Mouse (Mus musculus): Measurements from ENCODE around the gene Tmem190. TPM values are rescaled to one million over a fixed set of nuclear protein-coding genes. Genes with fewer than 3 reads are reported as not detected.
"Not testable (repeated sequence)": the region's sequence is repeated elsewhere in the genome, so short reads cannot be mapped to it uniquely, and the experiment has no call there.

Gene Tmem190
- polyA plus RNA-seq, 1 experiment from 2014 or later, result not detected

DNA sequence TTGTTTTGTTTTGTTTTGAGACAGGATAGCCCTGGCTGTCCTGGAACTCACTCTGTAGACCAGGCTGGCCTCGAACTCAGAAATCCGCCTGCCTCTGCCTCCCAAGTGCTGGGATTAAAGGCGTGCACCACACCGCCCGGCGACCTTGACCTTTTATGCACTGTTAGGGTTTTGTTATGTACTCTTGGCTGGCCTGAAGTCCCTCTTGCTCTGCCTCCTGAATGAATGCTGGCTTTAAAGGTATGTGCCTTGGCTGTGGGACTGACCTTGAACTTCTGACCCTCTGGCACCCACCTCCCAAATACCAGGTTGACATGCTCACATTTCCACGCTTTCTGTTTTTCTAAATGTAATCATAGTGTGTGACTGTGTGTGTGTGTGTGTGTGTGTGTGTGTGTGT lies 38.2 kb downstream of the Tmem190 start:
- WGBS, result 93% methylated on average over 7 of the region's 7 CpGs
- H3K27ac ChIP-seq (ENCODE audit: low read depth, low read length); H3K27me3 ChIP-seq (ENCODE audit: control insufficient read depth, insufficient read depth, low read length); H3K4me3 ChIP-seq (ENCODE audit: low read depth, low read length); H3K9ac ChIP-seq (ENCODE audit: low read length); DNase-seq (ENCODE audit: low spot score, missing footprints); H3K4me1 ChIP-seq (ENCODE audit: control insufficient read depth, insufficient read depth, low read length); H3K9me3 ChIP-seq (ENCODE audit: control insufficient read depth, low read length); H3K36me3 ChIP-seq (ENCODE audit: control insufficient read depth, insufficient read depth, low read length); H3K4me2 ChIP-seq; ATAC-seq (ENCODE audit: low FRiP score): not testable (repeated sequence)

DNA sequence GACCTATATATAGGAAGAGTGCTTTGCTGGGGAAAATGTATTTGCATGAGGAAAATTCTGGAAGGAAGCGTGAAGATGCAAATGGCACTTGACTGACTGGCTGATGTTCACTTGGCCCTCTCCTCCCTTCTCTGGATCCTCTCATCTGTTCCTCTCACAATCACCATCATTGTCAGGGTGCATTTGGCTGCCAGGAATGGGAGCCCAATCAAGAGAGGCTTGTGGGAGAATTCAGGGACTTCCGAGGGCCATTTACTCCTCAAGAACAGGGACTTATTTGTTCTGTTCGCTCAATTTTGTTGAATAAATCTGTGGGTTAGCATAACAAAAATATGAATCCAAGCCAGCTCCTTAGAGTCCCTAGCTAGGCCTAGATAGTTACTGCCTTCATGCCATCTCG lies 39.0 kb downstream of the Tmem190 start:
- no peaks in the 10 kb centered on the region for H3K36me3 ChIP-seq (ENCODE audit: control insufficient read depth, insufficient read depth, low read length)
- 75% methylated on average over 4 of the region's 4 CpGs for WGBS
- H3K4me3 ChIP-seq (ENCODE audit: low read depth, low read length), result no peak overlapping the region
- DNase-seq (ENCODE audit: low spot score, missing footprints) (no peak), ATAC-seq (ENCODE audit: low FRiP score) (no peak)
- H3K9ac ChIP-seq (ENCODE audit: low read length), result no peak overlapping the region
- no peaks in the 10 kb centered on the region for H3K4me1 ChIP-seq (ENCODE audit: control insufficient read depth, insufficient read depth, low read length)
- no peak overlapping the region for H3K27ac ChIP-seq (ENCODE audit: low read depth, low read length)
- no peak overlapping the region for H3K4me2 ChIP-seq
- no peaks in the 10 kb centered on the region for H3K9me3 ChIP-seq (ENCODE audit: control insufficient read depth, low read length)
- no peaks in the 10 kb centered on the region for H3K27me3 ChIP-seq (ENCODE audit: control insufficient read depth, insufficient read depth, low read length)

DNA sequence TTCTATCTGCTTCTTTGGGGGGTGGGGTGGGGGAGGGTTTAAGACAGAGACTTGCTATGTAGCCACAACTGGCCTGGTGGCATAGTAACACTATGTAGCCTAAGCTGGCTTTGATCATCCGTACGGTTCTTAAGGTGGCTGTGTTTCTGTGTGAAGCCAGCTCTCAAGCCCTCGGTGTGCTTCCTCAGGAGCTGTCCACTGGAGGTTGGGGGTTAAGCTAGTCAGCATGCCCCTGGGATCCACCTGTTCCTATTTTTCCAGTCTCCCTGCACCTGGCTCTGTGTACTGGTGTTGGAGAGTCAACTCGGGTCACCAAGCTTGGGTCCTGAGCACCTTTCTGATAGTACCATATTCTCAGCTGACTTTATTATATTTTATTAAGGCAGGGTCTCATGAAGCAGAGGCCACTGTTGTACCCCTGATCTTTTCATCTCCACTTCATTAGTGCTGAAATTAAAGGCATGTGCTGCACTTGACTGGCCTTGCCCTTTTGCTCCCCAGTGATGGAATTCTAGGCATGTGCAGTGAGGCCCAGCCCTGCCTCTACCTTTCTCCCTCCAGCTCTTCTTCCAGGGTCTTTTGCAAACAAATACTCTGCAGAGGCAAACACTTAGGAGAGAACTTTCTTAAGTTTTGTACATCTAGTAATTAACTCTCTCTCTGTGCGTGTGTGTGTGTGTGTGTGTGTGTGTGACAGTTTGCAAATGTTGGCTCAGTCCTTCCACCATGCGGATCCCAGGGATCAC lies 39.6 kb downstream of the Tmem190 start:
- no peaks in the 10 kb centered on the region for H3K27me3 ChIP-seq (ENCODE audit: control insufficient read depth, insufficient read depth, low read length)
- ATAC-seq (ENCODE audit: low FRiP score) (no peak), DNase-seq (ENCODE audit: low spot score, missing footprints) (no peak)
- H3K36me3 ChIP-seq (ENCODE audit: control insufficient read depth, insufficient read depth, low read length), result no peaks in the 10 kb centered on the region
- no peak overlapping the region for H3K4me2 ChIP-seq
- no peak overlapping the region for H3K27ac ChIP-seq (ENCODE audit: low read depth, low read length)
- H3K9ac ChIP-seq (ENCODE audit: low read length), result no peak overlapping the region
- no peaks in the 10 kb centered on the region for H3K4me1 ChIP-seq (ENCODE audit: control insufficient read depth, insufficient read depth, low read length)
- H3K9me3 ChIP-seq (ENCODE audit: control insufficient read depth, low read length), result no peaks in the 10 kb centered on the region
- 75% methylated on average over 6 of the region's 6 CpGs for WGBS
- no peak overlapping the region for H3K4me3 ChIP-seq (ENCODE audit: low read depth, low read length)

DNA sequence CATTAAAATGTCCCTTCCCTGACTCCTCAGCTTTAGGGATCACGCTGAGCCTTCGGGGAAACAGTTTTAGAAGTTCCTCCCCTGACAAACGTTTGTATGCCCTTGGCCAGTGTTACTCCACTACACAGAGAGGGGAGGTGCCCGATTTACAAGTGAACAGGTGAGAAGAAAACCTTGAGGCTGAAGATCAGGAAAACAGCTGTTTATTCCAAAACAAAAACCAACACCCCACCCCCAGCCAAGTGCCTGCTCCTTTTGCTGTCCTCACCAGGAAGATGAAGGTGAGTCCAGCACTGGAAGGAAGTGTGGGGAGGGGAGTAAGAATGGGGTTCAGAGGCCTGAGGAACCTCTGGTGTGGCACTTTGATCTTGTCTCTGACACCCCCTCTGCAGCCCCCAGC lies 42.6 kb downstream of the Tmem190 start:
- 50% methylated on average over 4 of the region's 4 CpGs for WGBS

DNA sequence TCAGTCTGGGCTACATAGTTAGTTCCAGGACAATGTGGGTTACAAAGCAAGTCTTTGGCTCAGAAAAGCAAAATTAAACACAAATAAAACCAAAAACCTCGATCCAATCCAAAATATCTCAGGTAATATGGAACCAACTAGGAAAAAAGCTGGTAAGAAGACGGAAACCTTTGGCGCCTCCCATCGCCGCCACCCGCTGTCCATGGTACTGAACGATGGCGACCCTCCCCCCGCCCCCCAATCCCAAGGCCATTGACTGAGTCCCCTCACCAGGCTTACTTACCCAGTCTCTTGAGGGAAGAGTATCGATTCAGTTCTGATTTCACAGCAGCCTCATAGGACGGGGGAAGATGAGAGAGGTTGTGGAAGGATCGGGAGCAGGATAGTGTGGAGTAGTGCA lies 47.7 kb downstream of the Tmem190 start:
- peak; percentile 81 for DNase-seq (ENCODE audit: low spot score, missing footprints)
- H3K4me2 ChIP-seq, result no peak overlapping the region
- H3K9me3 ChIP-seq (ENCODE audit: control insufficient read depth, low read length), result no peaks in the 10 kb centered on the region
- 11% methylated on average over 12 of the region's 12 CpGs for WGBS
- H3K4me1 ChIP-seq (ENCODE audit: control insufficient read depth, insufficient read depth, low read length), result no peaks in the 10 kb centered on the region
- H3K9ac ChIP-seq (ENCODE audit: low read length), result no peak overlapping the region
- no peak overlapping the region for H3K27ac ChIP-seq (ENCODE audit: low read depth, low read length)
- no peaks in the 10 kb centered on the region for H3K36me3 ChIP-seq (ENCODE audit: control insufficient read depth, insufficient read depth, low read length)
- peak; percentile 45; the same call in 1 of the 2 replicates for ATAC-seq (ENCODE audit: low FRiP score)
- peaks cover 5% of the 10 kb centered on the region; the same call in 1 of the 2 replicates for H3K27me3 ChIP-seq (ENCODE audit: control insufficient read depth, insufficient read depth, low read length)
- no peak overlapping the region for H3K4me3 ChIP-seq (ENCODE audit: low read depth, low read length)

More for the DNA sequence above, 42.6 kb downstream of the Tmem190 start:
- H3K27me3 ChIP-seq (ENCODE audit: control insufficient read depth, insufficient read depth, low read length), result no peaks in the 10 kb centered on the region
- H3K27ac ChIP-seq (ENCODE audit: low read depth, low read length), result no peak overlapping the region
- H3K9me3 ChIP-seq (ENCODE audit: control insufficient read depth, low read length), result no peaks in the 10 kb centered on the region
- ATAC-seq (ENCODE audit: low FRiP score) (no peak), DNase-seq (ENCODE audit: low spot score, missing footprints) (no peak)
- H3K4me2 ChIP-seq, result no peak overlapping the region
- no peaks in the 10 kb centered on the region for H3K4me1 ChIP-seq (ENCODE audit: control insufficient read depth, insufficient read depth, low read length)
- H3K9ac ChIP-seq (ENCODE audit: low read length), result no peak overlapping the region
- H3K36me3 ChIP-seq (ENCODE audit: control insufficient read depth, insufficient read depth, low read length), result no peaks in the 10 kb centered on the region
- no peak overlapping the region for H3K4me3 ChIP-seq (ENCODE audit: low read depth, low read length)

Other genes starting within 250 kb of the Tmem190 start
- gene Syt5, start 235.4 kb upstream of the Tmem190 start, polyA plus RNA-seq (2014; fragmentation: Nextera tagmentation; extraction: Ambion mirVana), result 10.4 and 10.5 TPM in 2 replicates
- gene Ptprh, start 178.9 kb upstream of the Tmem190 start, polyA plus RNA-seq (2014; fragmentation: Nextera tagmentation; extraction: Ambion mirVana), result not detected in 2 replicates
- 2.4 and 3.6 TPM in 2 replicates for gene Tmem86b, start 151.5 kb upstream of the Tmem190 start, polyA plus RNA-seq (2014; fragmentation: Nextera tagmentation; extraction: Ambion mirVana)
- gene Ppp6r1, start 123.9 kb upstream of the Tmem190 start, polyA plus RNA-seq (2014; fragmentation: Nextera tagmentation; extraction: Ambion mirVana), result 4.4 and 6.1 TPM in 2 replicates
- gene Hspbp1, start 97.9 kb upstream of the Tmem190 start, polyA plus RNA-seq (2014; fragmentation: Nextera tagmentation; extraction: Ambion mirVana), result 111 and 113 TPM in 2 replicates
- gene Brsk1, start 92.3 kb upstream of the Tmem190 start, polyA plus RNA-seq (2014; fragmentation: Nextera tagmentation; extraction: Ambion mirVana), result 2.3 and 3.2 TPM in 2 replicates
- not detected in 2 replicates for gene Tmem150b, start 57.7 kb upstream of the Tmem190 start, polyA plus RNA-seq (2014; fragmentation: Nextera tagmentation; extraction: Ambion mirVana)
- 65.4 and 71.5 TPM in 2 replicates for gene Kmt5c, start 42.8 kb upstream of the Tmem190 start, polyA plus RNA-seq (2014; fragmentation: Nextera tagmentation; extraction: Ambion mirVana)
- gene Cox6b2, start 29.8 kb upstream of the Tmem190 start, polyA plus RNA-seq (2014; fragmentation: Nextera tagmentation; extraction: Ambion mirVana), result 34.5 and 36.6 TPM in 2 replicates
- gene Fam71e2, start 11.6 kb upstream of the Tmem190 start, polyA plus RNA-seq (2014; fragmentation: Nextera tagmentation; extraction: Ambion mirVana), result not detected in 2 replicates
- gene Il11, start 78 bp upstream of the Tmem190 start, polyA plus RNA-seq (2014; fragmentation: Nextera tagmentation; extraction: Ambion mirVana), result 0.07 TPM in 1 of 2 replicates, not detected in the other
- 1.3 and 1.4 TPM in 2 replicates for gene Tmem238, start 6.7 kb downstream of the Tmem190 start, polyA plus RNA-seq (2014; fragmentation: Nextera tagmentation; extraction: Ambion mirVana)
- gene Rpl28, start 9.9 kb downstream of the Tmem190 start, polyA plus RNA-seq (2014; fragmentation: Nextera tagmentation; extraction: Ambion mirVana), result 203 and 211 TPM in 2 replicates
- 392 and 412 TPM in 2 replicates for gene Ube2s, start 29.7 kb downstream of the Tmem190 start, polyA plus RNA-seq (2014; fragmentation: Nextera tagmentation; extraction: Ambion mirVana)
- gene Shisa7, start 61.8 kb downstream of the Tmem190 start, polyA plus RNA-seq (2014; fragmentation: Nextera tagmentation; extraction: Ambion mirVana), result 1.9 and 2.4 TPM in 2 replicates
- 2.6 and 4.6 TPM in 2 replicates for gene Isoc2b, start 87.3 kb downstream of the Tmem190 start, polyA plus RNA-seq (2014; fragmentation: Nextera tagmentation; extraction: Ambion mirVana)
- gene Isoc2a, start 94.2 kb downstream of the Tmem190 start, polyA plus RNA-seq (2014; fragmentation: Nextera tagmentation; extraction: Ambion mirVana), result 0.63 and 0.78 TPM in 2 replicates
- gene Gm36210, start 123.6 kb downstream of the Tmem190 start, polyA plus RNA-seq (2014; fragmentation: Nextera tagmentation; extraction: Ambion mirVana), result 0.12 TPM in 1 of 2 replicates, not detected in the other
- 3.5 and 3.8 TPM in 2 replicates for gene Zfp628, start 132.3 kb downstream of the Tmem190 start, polyA plus RNA-seq (2014; fragmentation: Nextera tagmentation; extraction: Ambion mirVana)
- gene Nat14, start 139.1 kb downstream of the Tmem190 start, polyA plus RNA-seq (2014; fragmentation: Nextera tagmentation; extraction: Ambion mirVana), result 8.0 and 10.4 TPM in 2 replicates
- 1.0 and 1.6 TPM in 2 replicates for gene Ssc5d, start 142.8 kb downstream of the Tmem190 start, polyA plus RNA-seq (2014; fragmentation: Nextera tagmentation; extraction: Ambion mirVana)
- gene Sbk2, start 181.5 kb downstream of the Tmem190 start, polyA plus RNA-seq (2014; fragmentation: Nextera tagmentation; extraction: Ambion mirVana), result not detected in 2 replicates
- gene Sbk3, start 188.2 kb downstream of the Tmem190 start, polyA plus RNA-seq (2014; fragmentation: Nextera tagmentation; extraction: Ambion mirVana), result not detected in 2 replicates
- gene Zfp579, start 213.2 kb downstream of the Tmem190 start, polyA plus RNA-seq (2014; fragmentation: Nextera tagmentation; extraction: Ambion mirVana), result 41.1 and 41.7 TPM in 2 replicates
- gene Zfp524, start 231.5 kb downstream of the Tmem190 start, polyA plus RNA-seq (2014; fragmentation: Nextera tagmentation; extraction: Ambion mirVana), result 7.6 and 9.2 TPM in 2 replicates
- 42.4 and 49.4 TPM in 2 replicates for gene Fiz1, start 231.8 kb downstream of the Tmem190 start, polyA plus RNA-seq (2014; fragmentation: Nextera tagmentation; extraction: Ambion mirVana)
- gene Gm44973, start 232.6 kb downstream of the Tmem190 start, polyA plus RNA-seq (2014; fragmentation: Nextera tagmentation; extraction: Ambion mirVana), result 0.34 TPM in 1 of 2 replicates, not detected in the other
- 4.8 and 5.1 TPM in 2 replicates for gene Zfp865, start 237.4 kb downstream of the Tmem190 start, polyA plus RNA-seq (2014; fragmentation: Nextera tagmentation; extraction: Ambion mirVana)
- 4.0 and 5.0 TPM in 2 replicates for gene Ccdc106, start 237.6 kb downstream of the Tmem190 start, polyA plus RNA-seq (2014; fragmentation: Nextera tagmentation; extraction: Ambion mirVana)

All from midbrain, embryonic 11.5 days (tissue).